Mouse (Mus musculus): ENCODE data around the gene Acot13. TPM values are rescaled to one million over a fixed set of nuclear protein-coding genes. Genes with fewer than 3 reads are reported as not detected.
A peak's percentile ranks its signal among the peaks of the same experiment; 100 is the strongest.

Acot13 gene
- polyA plus RNA-seq (2015; fragmentation: Nextera tagmentation; extraction: Ambion mirVana), result 223 and 306 TPM in 2 replicates

GRCm38 (mm10) chr13:24831353-24832130 is at the start of gene Acot13, which contains the start of gene Tdp2:
TSS of gene Acot13 (minus strand) at chr13:24831540.
TSS of gene Tdp2 (plus strand) at chr13:24831679.
- WGBS, result under 1% methylated on average over 90 of the region's 90 CpGs
- Histone ChIP-seq H3K4me2 (peak within 1 kb of the TSS; percentile 71), H3K4me1 (replicated peaks) (peaks cover 28% of the 10 kb centered on the region), H3K4me3 (peak within 1 kb of the TSS; percentile 70), H3K9ac (peak within 1 kb of the TSS; percentile 81), H3K27ac (peak within 1 kb of the TSS; percentile 96), H3K9me3 (replicated peaks) (no peaks in the 10 kb centered on the region), H3K36me3 (no peaks in the 10 kb centered on the region), H3K27me3 (no peaks in the 10 kb centered on the region)
- peak; percentile 97 for ATAC-seq (replicated peaks; ENCODE audit: insufficient number of reproducible peaks, insufficient read depth, low FRiP score, low read depth)

- Histone ChIP-seq H3K4me3 (no peak overlapping the region), H3K4me1 (replicated peaks) (no peaks in the 10 kb centered on the region), H3K27me3 (no peaks in the 10 kb centered on the region), H3K4me2 (no peak overlapping the region), H3K36me3 (no peaks in the 10 kb centered on the region), H3K9ac (no peak overlapping the region), H3K9me3 (replicated peaks) (no peaks in the 10 kb centered on the region), H3K27ac (no peak overlapping the region)
- WGBS, result 84% methylated on average over 5 of the region's 5 CpGs
- no peak for ATAC-seq (replicated peaks; ENCODE audit: insufficient number of reproducible peaks, insufficient read depth, low FRiP score, low read depth)
Observed at GRCm38 (mm10) chr13:24880704-24881103, 49.4 kb upstream of the Acot13 start.

GRCm38 (mm10) chr13:24880208-24880607 is 48.9 kb upstream of the Acot13 start:
- no peaks in the 10 kb centered on the region for H3K4me1 ChIP-seq (replicated peaks)
- ATAC-seq (replicated peaks; ENCODE audit: insufficient number of reproducible peaks, insufficient read depth, low FRiP score, low read depth), result no peak
- 69% methylated on average over 6 of the region's 6 CpGs for WGBS
- H3K9me3 ChIP-seq (replicated peaks), result no peaks in the 10 kb centered on the region
- H3K4me2 ChIP-seq, result no peak overlapping the region
- no peaks in the 10 kb centered on the region for H3K36me3 ChIP-seq
- H3K27ac ChIP-seq, result no peak overlapping the region
- H3K27me3 ChIP-seq, result no peaks in the 10 kb centered on the region
- no peak overlapping the region for H3K4me3 ChIP-seq
- H3K9ac ChIP-seq, result no peak overlapping the region

DNA sequence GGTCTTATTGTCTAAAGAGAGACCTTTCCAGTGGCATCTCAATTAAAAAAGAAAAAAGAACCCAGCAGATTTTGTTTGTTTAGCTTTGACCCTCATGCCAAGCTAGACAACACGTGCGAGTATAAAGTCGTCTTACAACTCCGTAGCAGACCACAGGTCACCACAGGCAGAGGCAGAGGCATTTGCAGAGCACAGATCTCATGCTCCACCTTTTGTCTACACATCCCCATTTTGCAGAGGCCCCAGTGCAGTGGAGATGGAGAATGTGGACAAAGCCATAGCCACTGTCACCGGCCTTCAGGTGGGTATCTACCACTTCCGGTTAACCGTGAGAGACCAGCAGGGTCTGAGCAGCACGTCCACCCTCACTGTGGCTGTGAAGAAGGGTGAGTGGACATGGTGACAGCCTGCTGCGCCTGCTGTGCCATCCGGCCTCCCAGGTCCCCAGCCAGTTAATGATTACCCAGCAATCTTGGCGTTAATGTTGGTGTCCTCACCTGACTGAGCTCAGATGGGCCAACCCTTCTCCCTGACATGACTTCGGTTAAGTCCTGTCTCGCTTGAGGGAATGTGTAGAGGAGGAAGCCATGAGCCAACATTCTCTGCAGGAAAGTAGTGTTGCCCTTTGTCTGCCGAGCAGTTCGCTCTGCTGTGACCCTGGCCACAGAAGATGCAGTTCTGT is 48.2 kb upstream of the Acot13 start:
- no peak overlapping the region for H3K4me2 ChIP-seq
- H3K27ac ChIP-seq, result no peak overlapping the region
- H3K4me3 ChIP-seq, result no peak overlapping the region
- no peaks in the 10 kb centered on the region for H3K27me3 ChIP-seq
- WGBS, result 87% methylated on average over 15 of the region's 15 CpGs
- no peaks in the 10 kb centered on the region for H3K9me3 ChIP-seq (replicated peaks)
- no peak for ATAC-seq (replicated peaks; ENCODE audit: insufficient number of reproducible peaks, insufficient read depth, low FRiP score, low read depth)
- H3K36me3 ChIP-seq, result no peaks in the 10 kb centered on the region
- no peak overlapping the region for H3K9ac ChIP-seq
- no peaks in the 10 kb centered on the region for H3K4me1 ChIP-seq (replicated peaks)

GRCm38 (mm10) chr13:24868233-24868632 is 36.9 kb upstream of the Acot13 start:
- Histone ChIP-seq H3K27ac (no peak overlapping the region), H3K4me3 (no peak overlapping the region), H3K9me3 (replicated peaks) (no peaks in the 10 kb centered on the region), H3K36me3 (no peaks in the 10 kb centered on the region), H3K4me1 (replicated peaks) (no peaks in the 10 kb centered on the region), H3K4me2 (no peak overlapping the region), H3K27me3 (no peaks in the 10 kb centered on the region), H3K9ac (no peak overlapping the region)
- WGBS, result 80% methylated on average over 7 of the region's 7 CpGs
- ATAC-seq (replicated peaks; ENCODE audit: insufficient number of reproducible peaks, insufficient read depth, low FRiP score, low read depth), result no peak

DNA sequence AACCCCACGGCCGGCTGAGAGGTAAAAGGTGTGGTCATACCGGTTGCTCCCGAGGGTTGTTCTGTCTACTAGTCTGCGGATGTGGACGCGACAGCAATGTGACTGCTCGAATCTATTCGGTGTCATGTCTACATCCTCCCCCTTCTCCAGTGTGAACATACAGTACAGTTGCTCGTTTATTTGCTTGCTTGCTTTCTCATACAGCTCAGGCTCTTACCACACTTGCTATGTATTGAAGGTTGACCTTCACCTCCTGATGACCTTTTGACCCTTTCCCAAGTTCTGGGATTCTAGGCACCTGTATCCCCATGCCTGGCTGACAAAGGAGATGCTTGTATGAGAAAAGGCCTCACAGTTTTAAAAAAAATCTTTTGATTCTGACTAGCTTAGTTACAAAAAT is 36.4 kb upstream of the Acot13 start:
- no peak for ATAC-seq (replicated peaks; ENCODE audit: insufficient number of reproducible peaks, insufficient read depth, low FRiP score, low read depth)
- Histone ChIP-seq H3K4me1 (replicated peaks) (no peaks in the 10 kb centered on the region), H3K36me3 (no peaks in the 10 kb centered on the region), H3K27me3 (no peaks in the 10 kb centered on the region), H3K4me3 (no peak overlapping the region), H3K27ac (no peak overlapping the region), H3K9ac (no peak overlapping the region), H3K4me2 (no peak overlapping the region), H3K9me3 (replicated peaks) (no peaks in the 10 kb centered on the region)
- WGBS, result 86% methylated on average over 10 of the region's 10 CpGs

- Histone ChIP-seq H3K4me1 (replicated peaks) (no peaks in the 10 kb centered on the region), H3K9ac (no peak overlapping the region), H3K4me2 (no peak overlapping the region), H3K36me3 (no peaks in the 10 kb centered on the region), H3K4me3 (no peak overlapping the region), H3K9me3 (replicated peaks) (no peaks in the 10 kb centered on the region), H3K27me3 (no peaks in the 10 kb centered on the region), H3K27ac (no peak overlapping the region)
- 68% methylated on average over 9 of the region's 9 CpGs for WGBS
- no peak for ATAC-seq (replicated peaks; ENCODE audit: insufficient number of reproducible peaks, insufficient read depth, low FRiP score, low read depth)
Observed at GRCm38 (mm10) chr13:24866430-24867402, 35.4 kb upstream of the Acot13 start.

DNA sequence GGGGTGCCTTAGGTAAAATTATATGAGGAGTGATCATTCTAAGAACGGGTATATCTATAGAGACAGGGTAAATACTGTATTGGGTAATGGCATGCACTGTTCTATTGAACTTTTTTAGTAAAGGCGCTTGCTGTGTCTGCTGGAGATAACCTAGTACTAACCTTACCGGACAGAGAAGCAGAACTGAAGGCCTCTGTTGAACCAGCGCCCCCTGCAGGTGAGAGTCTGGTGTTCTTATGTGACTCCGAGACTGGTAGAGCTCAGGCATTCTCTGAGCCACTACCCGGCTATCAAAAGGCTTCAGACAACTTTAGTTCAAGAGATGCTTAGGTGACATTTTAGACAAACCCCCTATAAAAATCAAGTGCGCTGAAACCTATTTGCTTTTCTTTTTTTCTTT is 31.2 kb upstream of the Acot13 start:
- 55% methylated on average over 7 of the region's 7 CpGs for WGBS
- no peak overlapping the region for H3K4me2 ChIP-seq
- H3K9me3 ChIP-seq (replicated peaks), result no peaks in the 10 kb centered on the region
- no peak overlapping the region for H3K4me3 ChIP-seq
- H3K9ac ChIP-seq, result no peak overlapping the region
- no peak overlapping the region for H3K27ac ChIP-seq
- no peaks in the 10 kb centered on the region for H3K4me1 ChIP-seq (replicated peaks)
- H3K27me3 ChIP-seq, result no peaks in the 10 kb centered on the region
- ATAC-seq (replicated peaks; ENCODE audit: insufficient number of reproducible peaks, insufficient read depth, low FRiP score, low read depth), result no peak
- no peaks in the 10 kb centered on the region for H3K36me3 ChIP-seq

- ATAC-seq (replicated peaks; ENCODE audit: insufficient number of reproducible peaks, insufficient read depth, low FRiP score, low read depth), result no peak
- Histone ChIP-seq H3K4me1 (replicated peaks) (no peaks in the 10 kb centered on the region), H3K36me3 (no peaks in the 10 kb centered on the region), H3K27me3 (no peaks in the 10 kb centered on the region), H3K4me3 (no peak overlapping the region), H3K4me2 (no peak overlapping the region), H3K9ac (no peak overlapping the region), H3K9me3 (replicated peaks) (no peaks in the 10 kb centered on the region), H3K27ac (no peak overlapping the region)
- 54% methylated on average over 7 of the region's 7 CpGs for WGBS
Observed at GRCm38 (mm10) chr13:24862021-24862420, 30.7 kb upstream of the Acot13 start.

DNA sequence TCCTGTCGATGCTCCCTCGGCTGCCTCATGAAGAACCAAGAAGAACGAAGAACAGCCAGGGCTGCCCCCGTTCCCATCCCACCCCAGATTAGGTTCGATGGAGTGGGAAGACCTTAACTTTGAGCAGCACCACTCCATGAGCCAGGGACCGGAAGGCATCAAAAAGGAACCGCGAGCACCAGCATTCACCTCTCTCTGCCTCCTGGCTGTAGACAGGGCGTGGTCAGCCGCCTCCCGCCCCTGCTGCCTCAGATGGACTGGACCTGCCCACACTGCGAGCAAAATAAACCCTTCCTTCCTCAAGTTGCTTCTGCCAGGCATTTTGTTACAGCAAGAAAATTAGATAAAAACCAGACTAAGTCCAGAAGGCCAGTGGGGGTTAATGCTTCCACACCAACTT is 29.7 kb upstream of the Acot13 start:
- no peak overlapping the region for H3K27ac ChIP-seq
- no peak overlapping the region for H3K4me3 ChIP-seq
- no peaks in the 10 kb centered on the region for H3K27me3 ChIP-seq
- no peak for ATAC-seq (replicated peaks; ENCODE audit: insufficient number of reproducible peaks, insufficient read depth, low FRiP score, low read depth)
- H3K9ac ChIP-seq, result no peak overlapping the region
- WGBS, result 68% methylated on average over 12 of the region's 12 CpGs
- H3K36me3 ChIP-seq, result no peaks in the 10 kb centered on the region
- H3K4me2 ChIP-seq, result no peak overlapping the region
- H3K4me1 ChIP-seq (replicated peaks), result no peaks in the 10 kb centered on the region
- H3K9me3 ChIP-seq (replicated peaks), result no peaks in the 10 kb centered on the region

DNA sequence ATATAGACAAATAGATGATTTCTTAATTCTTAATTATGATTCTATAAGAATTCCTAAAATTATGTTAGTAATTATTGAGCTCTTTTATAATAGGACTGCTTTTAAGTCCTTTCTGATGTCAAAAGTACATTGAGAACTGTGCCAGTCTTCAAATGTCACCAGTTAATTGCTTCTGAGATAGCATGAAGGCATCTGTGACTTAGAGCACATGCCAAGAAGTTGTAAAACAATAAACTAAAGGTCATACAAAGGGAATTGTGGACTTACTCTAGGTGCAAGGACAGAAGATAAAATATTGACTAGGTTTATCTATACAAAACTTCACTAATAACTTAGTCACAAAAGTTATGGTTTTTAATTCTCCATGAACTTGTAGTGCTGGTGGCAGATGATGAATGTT is 27.8 kb upstream of the Acot13 start:
- Histone ChIP-seq H3K9ac (no peak overlapping the region), H3K4me1 (replicated peaks) (no peaks in the 10 kb centered on the region), H3K27me3 (no peaks in the 10 kb centered on the region), H3K4me3 (no peak overlapping the region), H3K4me2 (no peak overlapping the region), H3K27ac (no peak overlapping the region), H3K36me3 (no peaks in the 10 kb centered on the region), H3K9me3 (replicated peaks) (no peaks in the 10 kb centered on the region)
- ATAC-seq (replicated peaks; ENCODE audit: insufficient number of reproducible peaks, insufficient read depth, low FRiP score, low read depth), result no peak
